Mouse (Mus musculus) T-cell, adult 66 days (primary cell): ENCODE results near the gene Etv3. TPM values are rescaled to one million over a fixed set of nuclear protein-coding genes. Genes with fewer than 3 reads are reported as not detected.

Experiments used
- total RNA-seq, 2 experiments: library from RNA; stranded (reverse); gene quantifications; 3 replicates in 1 of 2; 4 replicates in 1 of 2; pipeline ENCODE4 v1.2.4; 2023

The Etv3 gene
- total RNA-seq, result 10 to 100 TPM; 89.1 to 89.4 TPM

DNA sequence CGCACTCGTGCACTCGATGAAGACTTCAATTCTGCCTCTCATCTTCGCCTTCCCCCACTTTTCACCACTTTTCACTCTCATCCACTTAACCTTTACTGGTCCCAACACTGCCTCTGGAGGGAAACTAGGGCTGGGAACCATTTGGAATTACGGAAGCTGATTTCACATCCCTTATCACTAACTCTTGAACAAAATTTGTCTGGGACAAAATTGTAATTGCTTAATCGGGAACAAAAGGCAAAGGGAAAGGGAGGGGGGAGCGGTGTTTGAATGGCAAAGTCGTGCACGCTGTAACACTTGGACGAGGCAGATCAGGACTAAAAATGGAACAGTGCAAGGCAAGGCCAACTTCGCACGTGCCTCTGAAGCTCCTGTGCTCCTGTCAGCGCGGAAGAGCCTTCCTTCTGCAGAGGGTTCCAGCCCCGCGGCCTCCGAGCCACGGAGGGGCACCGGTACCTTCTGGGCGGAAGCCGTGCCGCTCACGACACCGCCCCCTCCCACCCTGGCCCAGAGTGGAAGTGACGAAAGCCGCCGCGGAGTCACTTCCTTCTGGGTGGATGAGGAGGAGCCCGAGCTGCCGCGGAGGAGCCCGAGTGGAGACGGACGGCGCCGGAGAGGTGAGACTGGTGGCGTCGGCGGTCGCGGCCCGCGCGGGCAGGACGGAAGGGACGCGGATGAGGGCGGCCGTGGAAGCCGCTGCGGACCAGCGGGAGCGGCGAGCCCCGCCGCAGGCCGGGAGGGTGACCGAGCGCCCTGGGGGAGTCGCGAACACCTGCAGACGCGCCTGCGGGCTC lies at the start of gene Etv3:
Gene Etv3, plus strand, starts transcription at position 365 of the 794 bp plus-strand sequence.

Other genes with a start within 250 kb of the Etv3 start
- 1 to 10 TPM; 1.8 to 3.5 TPM for gene Cd5l, start 167.5 kb upstream of the Etv3 start, total RNA-seq
- 1 to 10 TPM; 1.7 to 4.8 TPM for gene Fcrl1, start 149.0 kb upstream of the Etv3 start, total RNA-seq
- not detected for gene Fcrl5, start 89.6 kb upstream of the Etv3 start, total RNA-seq
- gene Arhgef11, start 92.2 kb downstream of the Etv3 start, total RNA-seq, result 10 to 100 TPM; 27.5 to 29.9 TPM
- gene Lrrc71, start 223.2 kb downstream of the Etv3 start, total RNA-seq, result 1 to 10 TPM in 1 of 2 experiments, under 1 TPM in 1; 0.61 to 5.9 TPM